Mouse (Mus musculus): ENCODE measurements around the gene Kcnq1.

Kcnq1 gene

DNA sequence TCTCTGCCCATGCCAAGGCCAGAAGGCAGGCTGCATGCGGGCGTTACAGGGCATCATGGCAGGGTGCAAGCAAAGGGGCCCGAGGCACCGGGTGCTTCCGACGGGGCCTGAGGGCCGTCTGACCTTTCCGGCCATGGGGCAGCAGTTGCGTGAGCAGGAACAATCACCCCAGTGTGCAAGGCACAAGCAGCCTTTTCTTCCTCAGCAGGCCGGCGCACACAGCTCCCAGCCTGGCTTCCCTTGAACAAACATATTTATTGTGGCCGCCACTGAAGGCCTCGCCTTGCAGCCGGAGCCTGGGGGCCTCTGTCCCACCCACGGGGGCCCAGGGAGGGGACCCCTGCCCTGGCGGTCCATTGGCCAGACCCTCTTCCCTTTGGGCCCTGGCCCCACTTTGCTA, 218.9 kb downstream of the Kcnq1 start:
- DNase-seq (ENCODE audit: low spot score), result no peak

DNA sequence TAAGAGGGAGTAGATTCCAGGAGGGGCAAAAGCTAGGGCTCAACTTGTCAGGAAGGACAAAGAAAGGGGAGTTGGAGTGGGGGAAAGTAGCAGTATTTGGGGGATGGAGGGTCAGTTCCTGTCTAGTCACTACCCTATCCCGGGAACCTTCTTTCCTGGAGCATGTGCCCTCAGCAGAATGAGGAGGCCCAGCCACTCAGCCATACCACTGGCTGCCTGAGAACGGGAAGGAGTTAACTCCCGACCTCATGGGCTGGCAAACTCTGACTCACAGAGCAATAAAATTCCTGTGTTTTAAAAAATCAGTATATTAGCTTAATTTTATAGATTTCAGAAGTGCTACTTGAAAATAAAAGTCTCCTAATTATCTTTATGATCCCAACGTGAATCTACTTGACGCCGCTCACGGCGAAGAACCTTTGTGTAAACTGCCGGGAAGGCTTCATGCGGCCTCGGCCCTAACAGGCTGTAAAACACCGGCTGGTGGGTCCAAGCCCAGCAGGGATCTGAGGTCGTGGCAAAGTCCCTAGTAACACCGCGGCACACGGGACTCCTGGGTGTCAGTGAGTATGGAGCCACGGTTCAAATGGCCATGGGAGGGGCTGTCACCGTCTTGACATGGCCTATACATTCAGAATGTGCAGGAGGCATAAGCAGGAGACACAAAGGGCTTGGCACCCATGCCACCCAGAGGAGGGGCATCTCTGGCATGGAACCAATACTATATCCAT, 222.2 kb downstream of the Kcnq1 start:
- DNase-seq (ENCODE audit: low spot score), result no peak

DNA sequence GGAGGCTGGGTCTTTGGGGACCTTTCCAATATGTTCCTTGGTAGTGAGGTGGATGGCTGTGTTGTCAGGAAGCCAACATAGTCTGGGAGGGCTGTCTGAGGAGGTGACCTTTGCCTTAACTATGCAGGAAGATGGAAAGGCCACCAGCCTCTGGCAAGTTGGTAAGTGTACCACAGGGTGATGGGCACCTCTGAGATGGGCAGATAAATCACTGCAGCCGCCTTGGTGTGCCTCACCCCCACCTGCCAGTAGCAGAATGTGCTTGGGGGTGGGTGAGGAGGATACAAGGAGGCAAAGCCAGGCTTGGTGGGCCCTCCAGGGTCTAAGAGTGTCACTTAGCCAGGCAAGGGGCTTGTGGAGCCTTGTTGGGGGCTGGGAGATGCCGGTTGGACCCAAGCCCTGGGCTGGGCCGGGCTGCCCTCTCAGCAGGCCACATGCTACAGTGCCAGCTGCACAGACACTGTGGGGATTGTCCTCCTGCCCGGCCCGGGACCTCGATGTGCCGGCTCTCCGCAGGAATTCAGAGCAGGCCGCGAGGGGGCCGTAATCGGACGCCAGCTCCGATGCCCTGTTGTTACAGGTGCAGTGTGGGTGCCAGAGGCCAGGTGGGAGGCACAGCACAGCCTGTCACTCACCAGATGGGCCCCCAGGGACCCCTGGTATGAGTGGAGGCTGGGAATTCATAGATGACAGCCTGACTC, 223.1 kb downstream of the Kcnq1 start:
- no peak for DNase-seq (ENCODE audit: low spot score)

DNA sequence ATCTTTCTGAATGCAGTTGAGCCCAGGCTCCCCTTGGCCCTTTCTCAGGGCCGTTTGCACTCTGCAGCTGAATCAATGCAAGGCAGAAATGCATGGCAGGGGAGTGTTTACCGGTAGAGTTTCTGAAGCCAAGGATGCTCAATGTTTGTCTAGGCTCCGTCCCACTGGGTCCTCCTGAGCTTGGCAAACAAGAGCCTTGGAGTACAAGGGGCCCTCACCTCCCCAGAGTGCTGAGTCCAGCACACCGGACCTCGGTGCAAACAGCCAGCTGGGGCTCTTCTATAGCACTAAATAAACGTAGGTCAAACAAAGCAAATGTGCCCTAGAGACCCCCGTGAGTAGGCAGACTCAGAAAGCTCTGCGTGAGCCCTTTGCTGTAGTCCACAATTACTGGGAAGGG, 226.9 kb downstream of the Kcnq1 start:
- no peak for DNase-seq (ENCODE audit: low spot score)

DNA sequence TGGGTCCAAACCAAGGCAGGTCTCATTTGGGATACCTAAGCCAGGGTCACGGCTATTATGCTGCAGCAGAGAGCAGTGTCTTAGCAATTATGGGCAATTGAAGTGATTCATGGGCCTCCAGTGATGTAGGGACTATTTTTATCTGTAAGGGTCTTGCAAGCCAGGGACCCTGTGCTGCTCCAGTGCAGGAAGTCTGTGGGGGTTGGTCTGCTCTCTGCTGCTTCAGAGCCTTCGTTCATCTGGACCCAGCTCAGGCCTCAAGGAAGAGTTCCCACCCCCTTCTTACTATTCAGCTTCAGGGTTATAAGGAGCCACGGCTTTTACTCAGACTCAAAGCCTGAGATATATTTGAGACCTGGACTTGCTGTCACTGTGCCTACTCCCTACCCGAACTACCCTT, 227.4 kb downstream of the Kcnq1 start:
- no peak for DNase-seq (ENCODE audit: low spot score)

DNA sequence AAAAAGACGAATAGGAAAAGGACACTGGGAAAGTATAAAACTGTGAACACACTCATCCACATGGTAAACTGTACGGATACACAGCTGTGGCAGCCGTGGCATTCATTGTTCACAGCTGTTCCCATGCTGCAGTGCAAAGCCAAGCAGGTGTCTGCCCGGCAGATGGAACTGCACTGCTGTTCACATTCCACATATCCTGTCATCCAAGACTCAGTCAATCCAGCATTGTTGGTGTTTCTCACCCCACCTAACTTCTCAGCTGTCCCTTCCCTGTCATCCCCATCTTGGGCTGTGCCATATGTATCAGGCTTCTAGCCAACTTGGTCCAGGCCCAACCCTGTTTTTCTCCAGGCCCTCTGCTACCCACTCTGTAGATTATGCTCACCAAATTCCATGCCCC, 232.5 kb downstream of the Kcnq1 start:
- DNase-seq (ENCODE audit: low spot score), result no peak

DNA sequence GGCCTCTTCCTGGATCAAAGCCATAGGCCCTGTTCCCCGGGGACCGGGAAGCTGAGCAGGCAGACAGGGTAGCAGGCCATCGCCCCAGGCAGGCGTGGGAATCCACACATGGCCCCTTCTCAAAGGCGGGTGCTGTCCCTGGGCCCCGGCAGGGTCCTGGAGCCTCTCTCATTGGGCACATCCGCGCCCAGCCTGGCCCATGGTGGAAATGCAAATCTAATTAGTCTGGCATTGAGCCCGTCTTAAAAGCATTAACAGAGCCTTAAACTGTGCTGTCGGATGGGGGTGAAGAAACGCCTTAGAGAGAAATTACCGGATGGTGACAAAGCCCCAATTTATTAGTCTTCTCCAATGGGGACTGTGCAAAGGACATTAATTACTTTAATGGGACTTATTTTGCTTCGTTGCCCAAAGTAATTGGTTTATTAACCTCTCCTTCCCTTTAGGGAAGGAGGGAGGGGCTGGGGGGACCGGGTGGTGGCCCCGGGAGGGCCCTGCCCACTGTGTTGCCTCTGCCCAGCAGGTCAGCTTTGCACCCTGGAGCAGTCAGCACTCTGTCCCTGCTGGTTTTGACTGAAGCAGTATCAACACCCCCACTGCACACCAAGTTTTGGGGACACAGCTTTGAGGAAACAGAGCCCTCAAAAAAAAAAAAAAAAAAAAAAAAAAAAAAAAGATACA, 234.6 kb downstream of the Kcnq1 start:
- DNase-seq (ENCODE audit: low spot score), result no peak

DNA sequence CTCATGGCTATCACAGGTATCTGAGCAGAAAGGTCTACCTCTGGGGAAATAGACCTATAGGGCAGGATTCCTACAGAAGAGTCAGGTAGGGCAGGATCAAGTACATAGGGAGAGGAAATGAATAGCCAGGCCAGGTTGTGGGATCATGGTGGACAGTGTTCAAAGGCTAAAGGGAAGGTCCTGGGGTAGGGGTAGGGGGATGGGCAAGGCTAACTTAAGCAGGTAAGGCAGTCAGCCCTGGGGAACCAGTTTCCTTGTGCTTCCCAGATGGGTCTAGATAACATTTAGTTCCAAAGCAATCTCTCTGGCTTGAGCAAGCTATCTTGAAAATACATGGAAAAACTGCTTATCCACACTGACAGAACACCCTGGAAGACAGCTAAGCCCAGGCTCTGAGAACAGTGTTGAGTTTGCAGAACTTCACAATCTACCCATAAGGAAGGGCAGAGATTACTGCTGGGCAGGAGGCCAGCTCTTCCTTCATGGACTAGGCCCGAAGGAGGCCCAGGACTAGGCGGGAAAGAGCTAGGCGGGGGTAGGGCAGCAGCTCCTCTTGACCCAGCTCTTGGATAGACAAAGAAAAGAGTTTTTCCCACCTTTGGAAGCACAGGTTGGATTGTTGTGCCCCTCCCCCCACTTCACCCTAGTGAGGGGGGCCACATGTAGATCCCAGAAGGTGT, 235.3 kb downstream of the Kcnq1 start:
- DNase-seq (ENCODE audit: low spot score), result no peak

DNA sequence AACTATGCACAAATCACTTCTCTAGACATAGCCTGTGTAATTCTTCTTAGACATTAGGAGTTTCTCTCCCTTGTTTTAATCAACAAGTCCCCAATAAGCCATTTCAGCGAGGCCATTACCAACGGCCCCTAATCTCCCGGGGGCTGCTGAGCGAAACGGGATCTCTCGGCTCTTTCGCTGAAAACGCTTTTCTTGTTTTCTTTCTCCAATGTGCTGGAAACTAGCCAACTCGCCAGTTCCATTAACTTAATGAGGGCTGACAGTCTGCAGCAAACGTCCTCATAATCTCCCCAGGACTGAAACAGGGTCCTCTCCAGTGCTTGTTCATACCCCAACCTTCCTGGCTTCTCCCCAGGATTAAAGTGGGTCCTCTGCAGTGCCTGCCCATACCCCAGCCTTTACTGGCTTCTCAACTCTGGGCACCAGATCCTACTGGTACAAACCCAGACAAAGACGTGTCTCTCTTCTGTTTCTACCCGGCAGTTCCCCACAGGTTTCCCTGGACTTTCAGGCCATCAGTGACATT, 237.7 kb downstream of the Kcnq1 start:
- DNase-seq (ENCODE audit: low spot score), result no peak

DNA sequence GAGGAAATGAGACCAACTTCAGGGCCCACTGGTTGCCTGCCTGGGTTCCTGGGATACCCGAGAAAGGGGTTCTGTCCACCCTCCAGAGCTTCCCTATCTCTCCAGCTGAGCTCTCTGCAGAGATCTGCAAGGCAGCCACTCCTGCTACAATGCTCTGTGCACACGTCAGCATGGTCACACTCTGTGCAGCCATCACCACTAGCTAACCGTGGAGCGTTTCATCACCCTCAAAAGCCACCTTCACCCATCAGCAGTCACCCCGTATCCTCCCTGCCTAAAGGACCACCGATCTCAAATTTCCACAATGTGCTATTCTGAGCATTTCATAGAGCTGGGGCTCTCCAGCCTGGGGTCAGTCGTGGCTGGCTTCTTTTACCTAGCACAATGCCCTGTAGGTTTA, 243.1 kb downstream of the Kcnq1 start:
- no peak for DNase-seq (ENCODE audit: low spot score)

DNA sequence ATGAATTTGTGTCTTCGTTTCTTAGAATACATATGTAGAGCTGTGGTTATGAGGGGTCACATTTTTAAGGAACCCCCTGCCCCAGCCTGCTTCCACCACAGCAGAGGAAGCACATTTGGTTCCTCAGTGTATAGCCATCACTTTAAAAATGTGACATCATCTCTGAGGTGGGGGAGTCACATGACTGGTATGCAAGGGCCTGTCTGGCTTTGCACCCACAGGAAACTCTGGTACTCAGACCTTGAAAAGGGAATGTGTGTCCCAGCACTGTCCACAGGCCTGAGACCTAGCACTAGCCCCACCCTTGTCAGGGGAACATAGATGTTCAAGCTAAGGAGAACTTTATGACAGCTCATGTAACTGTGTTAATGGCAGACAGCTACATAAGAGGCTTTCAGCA, 243.7 kb downstream of the Kcnq1 start:
- no peak for DNase-seq (ENCODE audit: low spot score)

DNA sequence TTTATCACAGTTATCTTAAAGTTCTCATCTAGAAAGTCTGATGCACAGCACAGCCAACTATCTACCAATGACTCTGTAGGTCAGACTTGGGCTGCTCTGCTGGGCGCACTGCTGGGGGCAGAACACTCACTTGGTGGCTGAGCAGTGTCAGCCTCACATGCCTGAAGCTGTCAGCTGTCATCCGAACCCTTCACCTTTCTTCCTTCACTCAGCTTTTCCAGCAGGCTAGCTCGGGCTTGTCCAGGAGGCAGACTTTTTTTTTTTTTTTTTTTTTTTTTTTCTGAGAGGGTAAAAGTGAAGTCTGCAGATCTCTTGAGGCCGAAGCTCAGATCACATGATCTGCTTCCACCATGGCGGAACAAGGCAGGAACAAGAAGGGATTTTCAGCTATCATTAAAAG, 249.7 kb downstream of the Kcnq1 start:
- no peak for DNase-seq (ENCODE audit: low spot score)

DNA sequence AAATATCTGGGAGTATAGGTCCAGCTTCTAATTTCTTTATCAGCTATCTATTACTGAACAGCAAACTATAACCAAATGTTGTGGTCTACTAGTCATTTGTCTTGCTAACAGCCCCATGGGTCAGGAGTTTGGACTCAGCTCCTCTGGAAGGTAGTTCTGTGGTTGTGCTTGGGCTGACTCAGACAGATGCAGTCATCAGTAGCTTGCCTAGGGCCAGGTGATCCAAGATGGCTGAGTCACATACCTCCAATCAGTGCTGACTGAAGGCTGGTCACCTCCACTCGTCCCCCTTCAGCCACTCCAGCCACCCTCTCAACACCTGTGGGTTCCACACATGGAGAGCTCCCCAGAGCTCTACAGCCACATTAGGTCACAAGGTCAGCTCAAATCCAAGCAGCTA, 250.9 kb downstream of the Kcnq1 start:
- no peak for DNase-seq (ENCODE audit: low spot score)

DNA sequence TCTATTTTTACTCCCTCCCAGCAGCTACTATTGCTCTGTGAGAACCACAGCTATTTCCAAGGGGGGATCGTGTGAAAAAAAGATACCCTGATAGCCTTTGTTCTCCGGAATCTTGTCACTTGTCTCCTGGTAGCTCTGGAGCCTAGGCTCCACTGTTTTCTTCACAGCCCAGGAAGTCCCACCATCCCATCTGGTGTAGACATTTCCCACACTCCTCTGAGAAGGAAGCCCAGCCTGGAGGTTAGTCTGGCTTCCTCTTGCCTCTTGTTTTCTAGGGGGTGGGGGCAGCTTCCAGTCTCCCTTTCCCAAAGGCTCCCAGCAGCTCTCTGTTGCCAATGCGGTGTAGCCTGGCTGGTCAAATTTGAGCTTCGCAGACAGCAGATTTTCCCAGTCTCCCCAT, 251.7 kb downstream of the Kcnq1 start:
- no peak for DNase-seq (ENCODE audit: low spot score)

DNA sequence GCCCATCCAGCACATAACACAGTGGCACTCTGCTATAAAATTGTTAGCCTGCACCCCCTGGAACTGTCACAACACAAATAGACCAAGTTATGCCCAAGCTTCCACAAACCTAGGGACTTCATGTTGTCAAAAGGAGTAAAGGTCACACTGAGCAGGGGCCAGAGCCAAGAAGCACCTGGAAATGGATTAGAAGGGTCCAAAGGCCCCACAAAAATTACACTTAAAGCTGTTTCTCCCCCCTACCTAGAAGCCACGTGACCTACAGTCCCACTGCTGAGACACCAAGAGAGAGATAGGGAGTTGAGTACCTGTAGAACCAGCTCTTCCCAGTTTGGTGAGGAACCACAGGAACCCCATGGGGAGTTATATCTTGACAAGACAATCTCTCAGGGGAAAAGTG, 253.6 kb downstream of the Kcnq1 start:
- DNase-seq (ENCODE audit: low spot score), result no peak

DNA sequence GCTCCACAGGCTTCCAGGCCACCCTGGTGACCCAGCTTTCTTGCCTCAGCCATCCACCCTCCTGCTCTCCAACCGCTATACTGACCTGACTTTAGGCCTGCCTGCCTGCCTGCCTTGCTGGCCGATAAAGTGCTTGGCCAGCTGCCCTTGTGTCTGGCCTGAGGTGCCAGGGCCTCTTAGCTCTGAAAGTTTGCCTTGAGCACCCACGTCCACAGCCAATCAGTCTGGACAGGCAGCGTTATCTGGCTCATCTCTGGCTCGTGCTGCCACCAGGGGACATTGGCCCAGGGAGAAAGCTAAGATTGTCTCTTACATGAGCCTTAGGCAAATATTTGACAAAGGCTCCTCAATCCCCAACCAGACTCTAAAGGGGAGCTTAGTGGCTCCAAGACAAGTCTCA, 254.6 kb downstream of the Kcnq1 start:
- no peak for DNase-seq (ENCODE audit: low spot score)

DNA sequence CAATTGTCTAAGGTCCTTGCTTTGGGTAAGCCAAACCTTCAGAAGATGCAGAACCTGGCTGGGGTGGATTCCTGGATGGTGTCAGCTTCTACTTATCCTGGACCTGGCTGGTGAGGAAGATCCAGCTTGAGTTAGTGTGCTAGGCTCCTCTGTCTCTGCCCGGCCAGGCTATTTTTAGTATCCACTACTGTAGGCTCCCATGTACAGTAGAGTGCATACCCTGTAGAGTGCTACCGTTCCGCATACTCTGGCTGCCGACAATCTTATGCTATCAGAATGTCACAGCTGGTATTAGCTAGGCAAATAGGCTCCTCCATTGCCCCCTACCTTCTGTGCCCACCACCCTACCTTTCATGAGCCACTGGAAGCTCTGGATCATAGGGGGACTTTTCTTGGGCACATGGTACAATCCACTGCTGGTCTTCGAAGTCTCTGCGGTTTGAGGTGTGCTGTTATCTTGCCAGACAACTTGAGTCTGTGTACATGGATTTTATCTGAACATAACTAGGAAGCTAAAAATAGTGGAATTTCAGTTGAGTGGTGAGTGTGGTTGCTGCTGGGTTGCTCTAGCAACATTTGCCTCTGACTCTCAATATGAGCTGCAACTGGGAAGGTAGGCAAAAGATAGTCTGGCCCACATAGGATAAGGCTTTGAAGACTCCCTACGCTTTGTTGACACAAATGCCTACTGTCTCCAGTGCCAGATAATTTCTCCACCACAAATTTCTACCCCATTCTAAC, 258.1 kb downstream of the Kcnq1 start:
- DNase-seq (ENCODE audit: low spot score), result no peak

DNA sequence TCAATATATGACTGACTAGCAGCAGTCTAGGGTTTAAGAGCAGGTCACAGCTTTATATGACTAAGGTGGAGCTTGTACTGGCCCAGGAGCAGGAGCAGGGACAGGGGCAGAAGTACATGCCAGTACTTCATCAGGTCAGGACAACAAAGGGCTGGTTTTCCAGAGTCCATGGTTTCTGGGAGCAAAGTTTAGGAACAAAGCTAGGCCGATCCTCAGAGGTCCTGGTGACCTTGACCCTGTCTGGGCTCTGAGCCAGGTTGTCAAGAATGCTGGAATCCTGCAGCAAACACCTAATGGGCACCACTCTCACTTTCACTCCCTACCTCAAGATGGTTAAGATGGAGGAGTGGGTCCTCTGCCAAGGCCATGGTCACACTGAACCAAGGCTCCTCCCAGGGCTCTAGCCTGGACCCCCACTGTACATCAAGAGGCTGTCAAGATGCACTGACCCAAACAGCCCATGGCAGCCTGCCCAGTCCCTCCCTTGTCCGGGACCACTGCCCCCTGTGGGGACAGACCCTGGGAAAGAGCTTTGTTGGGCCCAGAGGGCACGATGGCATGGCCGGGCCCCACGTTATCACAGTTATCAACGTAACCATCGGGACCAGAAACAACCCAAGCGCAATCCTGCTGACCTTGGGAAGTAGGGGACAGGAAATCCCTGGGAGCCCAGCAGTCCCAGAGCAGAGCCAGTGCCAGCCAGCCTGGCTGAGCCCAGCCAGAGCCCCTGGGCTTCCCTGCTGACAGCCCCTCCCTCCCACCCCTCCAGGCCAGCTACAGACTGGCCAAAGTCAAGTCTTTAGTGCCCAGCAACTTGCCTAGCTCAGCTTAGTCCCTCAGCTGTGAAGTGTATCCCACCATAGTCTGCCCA, 259.0 kb downstream of the Kcnq1 start:
- DNase-seq (ENCODE audit: low spot score), result no peak

DNA sequence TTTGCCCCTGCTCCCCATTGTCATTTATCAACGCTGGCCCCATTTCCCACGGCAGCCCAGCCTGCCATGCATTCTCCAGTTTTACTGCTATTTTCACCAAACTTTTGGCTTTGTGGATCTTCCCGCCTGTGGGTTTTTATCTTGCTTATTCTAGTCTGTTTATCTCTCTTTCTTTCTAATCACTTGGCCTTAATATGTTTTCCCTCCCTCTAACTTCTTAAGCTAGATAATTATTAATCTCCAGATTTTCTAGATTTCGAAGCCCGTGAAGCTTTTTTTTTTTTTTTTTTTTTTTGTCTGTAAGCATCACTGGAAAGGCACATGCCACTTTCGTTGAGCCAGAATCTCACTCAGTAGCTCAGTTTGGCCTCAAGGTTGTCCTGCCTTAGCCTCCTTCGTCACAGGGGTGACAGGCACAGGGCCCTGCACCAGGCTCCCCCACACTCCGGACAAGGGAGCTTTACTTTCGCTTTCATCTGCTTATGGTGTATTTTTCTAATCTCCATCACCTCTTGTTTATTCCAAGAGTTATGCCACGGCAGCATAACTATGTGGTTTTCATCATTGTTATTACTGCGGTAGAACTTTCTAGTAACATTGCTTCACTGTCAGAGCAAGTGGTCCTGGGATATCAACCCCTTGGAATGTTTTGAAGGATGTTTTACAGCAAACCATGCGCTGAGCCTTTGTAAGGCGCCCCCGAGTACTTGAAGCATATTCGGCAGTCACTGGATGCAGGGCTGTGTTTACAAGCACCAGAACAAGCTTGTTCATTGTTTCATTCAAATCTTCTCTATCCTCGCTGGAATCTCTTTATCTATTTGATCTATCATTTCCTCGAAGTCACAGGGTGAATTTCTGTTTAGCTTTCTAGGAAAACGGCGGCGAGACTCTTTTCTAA, 261.5 kb downstream of the Kcnq1 start:
- DNase-seq (ENCODE audit: low spot score), result no peak

DNA sequence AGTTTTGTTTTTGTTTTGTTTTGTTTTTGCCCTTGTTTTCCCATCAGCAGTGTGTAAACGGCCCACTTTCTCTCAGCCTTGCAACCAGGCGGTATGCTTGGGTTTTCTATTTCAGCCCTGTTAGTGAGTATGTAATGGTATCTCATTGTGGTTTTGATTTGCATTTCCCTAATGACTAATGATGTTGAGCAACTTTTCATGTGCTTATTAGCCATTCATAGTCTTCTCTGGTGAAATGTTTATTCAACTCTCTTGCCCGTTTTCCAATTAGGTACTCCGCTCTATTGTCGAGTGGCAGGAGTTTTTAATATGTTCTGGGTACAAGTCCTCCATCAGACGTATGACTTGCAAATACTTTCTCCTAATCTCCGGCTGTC, 262.1 kb downstream of the Kcnq1 start:
- no peak for DNase-seq (ENCODE audit: low spot score)

Data from layer of hippocampus, adult 9-10 months (tissue).